Mouse (Mus musculus) heart, embryonic 12.5 days (tissue): ENCODE results near the gene Flrt1. TPM values are rescaled to one million over a fixed set of nuclear protein-coding genes. Genes with fewer than 3 reads are reported as not detected.
A peak's percentile ranks its signal among the peaks of the same experiment; 100 is the strongest.

Source experiments
- ATAC-seq: fragments of 200-750 bp; cut with Nextera tagmentation; 2 replicates; pipeline ENCODE4 v1.8.0; 2017; ENCODE audit warnings: moderate TSS enrichment, moderate library complexity; ENCODE audit not compliant: insufficient number of reproducible peaks, low FRiP score
- H3K27ac ChIP-seq: fragments of 300-500 bp; sonication (generic); 2 replicates; pipeline ENCODE4 v1.5.1; 2016; ENCODE audit warnings: mild to moderate bottlenecking, moderate library complexity; ENCODE audit not compliant: poor library complexity, severe bottlenecking
- H3K27me3 ChIP-seq: fragments of 300-500 bp; sonication (generic); replicated peaks from 2 replicates; pipeline ENCODE4 v1.6.1; 2016; ENCODE audit warnings: mild to moderate bottlenecking, moderate library complexity
- H3K36me3 ChIP-seq: fragments of 300-500 bp; sonication (generic); 2 replicates; pipeline ENCODE4 v1.6.1; 2016; ENCODE audit warnings: mild to moderate bottlenecking, moderate library complexity
- H3K4me1 ChIP-seq: fragments of 300-500 bp; sonication (generic); replicated peaks from 2 replicates; pipeline ENCODE4 v1.6.1; 2016; ENCODE audit warnings: mild to moderate bottlenecking
- H3K4me2 ChIP-seq: fragments of 300-500 bp; sonication (generic); 2 replicates; pipeline ENCODE4 v1.6.1; 2016; ENCODE audit warnings: mild to moderate bottlenecking, moderate library complexity
- H3K4me3 ChIP-seq: fragments of 300-500 bp; sonication (generic); 2 replicates; pipeline ENCODE4 v1.5.1; 2016; ENCODE audit warnings: mild to moderate bottlenecking
- H3K9ac ChIP-seq: fragments of 300-500 bp; sonication (generic); 2 replicates; pipeline ENCODE4 v1.6.1; 2016; ENCODE audit warnings: mild to moderate bottlenecking, moderate library complexity
- H3K9me3 ChIP-seq: fragments of 300-500 bp; sonication (generic); replicated peaks from 2 replicates; pipeline ENCODE4 v1.6.1; 2016; ENCODE audit warnings: mild to moderate bottlenecking, moderate library complexity
- WGBS: fragments of 180-500 bp; shearing (Covaris S2); methylation state at CpG from one replicate; pipeline ENCODE4 v1.1.7; 2016; 5-methylcytosine and 5-hydroxymethylcytosine counted together
- polyA plus RNA-seq: library from polyadenylated mRNA; unstranded; fragments of >200 nt; fragmentation: Nextera tagmentation; extraction: Ambion mirVana; gene quantifications from 2 replicates; pipeline ENCODE4 v1.2.1, GENCODE M21; 2016

The Flrt1 gene
- polyA plus RNA-seq, 1 experiment from 2014 or later = 0.87 TPM

DNA sequence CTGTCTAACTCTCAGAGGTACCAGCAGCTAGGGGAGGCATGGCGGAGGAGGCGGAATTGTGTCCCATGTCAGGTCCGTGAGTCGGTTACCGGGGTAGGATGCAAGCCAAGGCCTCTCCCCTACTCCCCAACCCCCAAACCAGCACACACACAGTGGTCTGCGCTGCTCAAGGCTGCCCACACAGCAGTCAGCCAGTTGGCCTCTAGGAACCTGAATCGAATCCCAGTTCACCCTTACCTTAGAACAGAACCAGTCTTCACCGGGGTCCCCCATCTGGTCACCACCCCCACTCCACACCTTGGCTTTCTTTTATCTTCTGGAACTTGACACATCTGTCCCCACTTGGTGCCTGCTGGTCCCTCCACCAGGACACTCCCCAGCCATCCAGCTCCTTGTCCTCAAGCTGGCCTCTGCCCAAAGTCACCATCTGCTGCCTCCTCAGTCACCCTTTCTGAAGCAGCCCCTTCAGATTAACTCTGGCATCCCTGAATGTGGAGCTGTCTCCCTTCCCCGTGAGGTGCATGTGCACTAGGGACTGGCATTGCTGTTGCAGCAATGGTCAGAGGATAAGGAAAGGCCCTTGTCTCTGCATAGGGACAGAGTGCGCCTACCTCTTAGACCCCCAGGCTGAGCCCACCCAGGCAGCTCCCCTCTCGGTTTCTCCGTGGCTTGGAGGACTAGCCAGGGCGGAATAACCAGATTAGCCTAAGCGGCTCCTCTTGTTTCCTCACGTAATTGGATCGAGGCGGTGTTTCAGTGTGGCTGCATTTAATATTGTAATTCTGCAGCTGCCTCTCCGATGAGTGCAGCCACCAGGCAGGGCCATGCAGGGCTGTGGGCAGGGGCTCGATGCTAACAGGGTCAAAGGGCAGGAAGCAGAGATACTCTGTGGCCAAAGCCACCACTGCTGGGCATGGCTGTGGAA is 23.3 kb upstream of the Flrt1 start:
- Histone ChIP-seq H3K9me3 (no peaks in the 10 kb centered on the region), H3K36me3 (no peaks in the 10 kb centered on the region), H3K4me2 (no peak overlapping the region), H3K27me3 (peaks cover 22% of the 10 kb centered on the region; the same call in 1 of the 2 replicates), H3K27ac (no peak overlapping the region), H3K4me3 (no peak overlapping the region), H3K9ac (no peak overlapping the region; the same call in 1 of the 2 replicates), H3K4me1 (peaks cover 36% of the 10 kb centered on the region)
- WGBS = 68% methylated on average over 19 of the region's 19 CpGs
- no peak for ATAC-seq

DNA sequence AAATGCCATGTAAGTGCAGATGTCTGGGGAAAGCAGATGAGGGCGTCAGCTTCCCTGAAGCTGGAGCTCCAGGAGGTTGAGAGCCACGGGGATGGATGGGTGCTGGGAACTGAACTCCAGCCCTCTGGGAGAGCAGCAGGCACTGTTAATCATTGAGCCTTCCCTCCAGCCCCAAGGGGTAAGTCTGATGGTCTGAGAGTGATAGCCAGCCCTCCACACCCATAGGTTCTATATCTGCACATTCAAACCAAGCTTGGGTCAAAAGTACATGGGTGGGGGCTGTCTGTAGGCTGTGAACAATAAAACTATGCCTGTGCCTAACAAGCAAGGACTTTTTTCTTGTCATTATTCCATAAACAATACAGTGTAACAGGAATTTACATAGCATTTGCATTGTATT is 21.4 kb upstream of the Flrt1 start:
- Histone ChIP-seq H3K9me3 (no peaks in the 10 kb centered on the region), H3K4me2 (no peak overlapping the region), H3K36me3 (no peaks in the 10 kb centered on the region), H3K9ac (no peak overlapping the region), H3K4me3 (no peak overlapping the region), H3K27me3 (peaks cover 21% of the 10 kb centered on the region; the same call in 1 of the 2 replicates), H3K27ac (no peak overlapping the region), H3K4me1 (peaks cover 46% of the 10 kb centered on the region)
- 64% methylated on average over 2 of the region's 2 CpGs for WGBS
- ATAC-seq = no peak

DNA sequence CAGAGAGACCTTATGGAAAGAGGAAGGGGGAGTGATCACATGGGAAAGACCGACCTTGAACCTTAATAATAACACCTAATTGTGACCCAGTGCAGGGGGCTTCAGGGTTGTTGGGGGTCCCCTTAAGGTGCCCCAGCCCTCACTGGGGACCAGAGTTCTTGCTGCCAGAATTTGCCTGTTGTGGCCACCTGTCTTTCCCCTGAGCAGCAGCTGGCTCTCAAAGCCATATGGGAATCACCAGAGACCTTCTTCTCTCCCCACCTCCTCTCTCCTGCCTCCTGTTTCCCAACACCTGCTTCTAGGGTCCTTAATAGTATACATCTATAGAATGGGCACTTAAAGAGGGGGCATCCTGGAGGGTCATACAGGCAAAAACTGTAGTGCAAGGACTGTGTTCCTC is 20.7 kb upstream of the Flrt1 start:
- no peaks in the 10 kb centered on the region for H3K9me3 ChIP-seq
- no peak overlapping the region for H3K9ac ChIP-seq
- H3K4me3 ChIP-seq = no peak overlapping the region
- 59% methylated on average over 1 of the region's 1 CpGs for WGBS
- H3K27me3 ChIP-seq = peaks cover 19% of the 10 kb centered on the region; the same call in 1 of the 2 replicates
- ATAC-seq = no peak
- H3K4me2 ChIP-seq = no peak overlapping the region
- no peaks in the 10 kb centered on the region for H3K36me3 ChIP-seq
- H3K4me1 ChIP-seq = peaks cover 49% of the 10 kb centered on the region
- no peak overlapping the region for H3K27ac ChIP-seq

DNA sequence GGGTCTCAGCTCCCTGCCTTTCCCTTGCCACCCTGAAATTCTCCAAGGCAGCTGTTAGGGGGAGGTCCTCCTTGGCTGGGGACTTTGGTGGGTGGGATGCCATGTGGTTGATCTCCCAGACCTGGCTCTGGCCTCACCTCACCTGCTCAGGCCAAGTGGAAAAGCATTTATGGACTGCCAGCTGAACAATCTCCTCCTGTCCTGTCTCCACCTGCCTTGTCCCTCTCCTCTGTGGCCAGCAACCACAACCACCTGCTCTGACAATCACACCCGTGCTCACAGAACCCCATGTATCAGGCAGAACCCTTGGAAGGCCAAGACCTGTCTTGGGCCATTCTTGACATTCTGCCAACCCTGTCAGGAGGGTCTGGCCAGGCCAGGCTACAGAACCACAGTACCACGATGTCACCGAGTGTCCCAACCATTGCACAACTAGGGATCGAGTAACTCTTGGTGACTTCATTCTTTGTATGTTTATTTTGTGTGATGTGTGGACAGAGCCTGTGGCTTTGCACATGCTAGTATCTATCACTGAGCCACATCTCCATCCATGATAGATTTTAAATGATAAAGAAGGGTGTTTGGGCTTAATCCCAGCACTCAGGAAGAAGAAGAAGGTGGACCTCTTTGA is 20.1 kb upstream of the Flrt1 start:
- peaks cover 49% of the 10 kb centered on the region for H3K4me1 ChIP-seq
- H3K36me3 ChIP-seq = no peaks in the 10 kb centered on the region
- peaks cover 18% of the 10 kb centered on the region; the same call in 1 of the 2 replicates for H3K27me3 ChIP-seq
- no peak overlapping the region for H3K27ac ChIP-seq
- 80% methylated on average over 4 of the region's 4 CpGs for WGBS
- no peak overlapping the region for H3K4me2 ChIP-seq
- H3K9ac ChIP-seq = no peak overlapping the region
- no peaks in the 10 kb centered on the region for H3K9me3 ChIP-seq
- no peak overlapping the region for H3K4me3 ChIP-seq
- ATAC-seq = no peak

DNA sequence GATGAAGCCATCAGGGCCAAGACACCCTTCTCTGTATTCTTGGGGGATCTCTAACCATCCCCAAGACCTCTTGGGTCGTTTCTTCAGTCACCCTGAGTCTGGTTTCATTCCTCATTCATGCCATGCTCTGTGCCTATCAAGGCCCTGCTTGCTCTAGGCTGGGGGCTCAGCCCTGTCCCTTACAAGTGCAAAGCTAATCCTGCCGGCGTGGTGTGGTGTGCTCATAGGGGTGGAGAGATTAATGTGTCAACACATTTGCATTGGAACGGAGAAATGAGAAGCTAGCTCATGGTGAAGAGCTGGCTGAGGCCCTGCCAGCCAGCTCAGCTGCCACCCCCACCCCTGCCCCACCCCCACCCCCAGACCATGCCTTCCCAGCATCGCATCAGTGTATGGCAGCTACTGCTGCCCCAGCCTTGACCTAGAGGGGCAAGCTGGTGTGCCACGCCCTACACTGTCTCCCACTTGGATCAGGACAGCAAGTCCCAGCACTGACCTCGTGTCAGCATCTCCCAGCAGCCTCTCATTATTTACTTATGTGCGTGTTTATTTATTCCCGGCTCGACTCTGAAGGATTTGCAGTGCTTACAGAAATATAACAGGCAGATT is 17.3 kb upstream of the Flrt1 start:
- Histone ChIP-seq H3K9ac (peak overlapping the region; percentile 61), H3K36me3 (no peaks in the 10 kb centered on the region), H3K4me2 (peak overlapping the region; percentile 58), H3K27ac (peak overlapping the region; percentile 99), H3K4me1 (peaks cover 48% of the 10 kb centered on the region), H3K27me3 (peaks cover 22% of the 10 kb centered on the region), H3K9me3 (no peaks in the 10 kb centered on the region), H3K4me3 (no peak overlapping the region; the same call in 1 of the 2 replicates)
- 34% methylated on average over 10 of the region's 10 CpGs for WGBS
- peak; percentile 75 for ATAC-seq

- peak; percentile 84 for ATAC-seq
- peaks cover 53% of the 10 kb centered on the region for H3K4me1 ChIP-seq
- peaks cover 22% of the 10 kb centered on the region for H3K27me3 ChIP-seq
- H3K36me3 ChIP-seq = no peaks in the 10 kb centered on the region
- no peak overlapping the region; the same call in 1 of the 2 replicates for H3K4me3 ChIP-seq
- H3K27ac ChIP-seq = peak overlapping the region; percentile 99
- peak overlapping the region; percentile 61 for H3K9ac ChIP-seq
- H3K4me2 ChIP-seq = peak overlapping the region; percentile 58
- no peaks in the 10 kb centered on the region for H3K9me3 ChIP-seq
- 29% methylated on average over 4 of the region's 4 CpGs for WGBS
Observed at GRCm38 (mm10) chr19:7122277-7122676, 16.7 kb upstream of the Flrt1 start.

DNA sequence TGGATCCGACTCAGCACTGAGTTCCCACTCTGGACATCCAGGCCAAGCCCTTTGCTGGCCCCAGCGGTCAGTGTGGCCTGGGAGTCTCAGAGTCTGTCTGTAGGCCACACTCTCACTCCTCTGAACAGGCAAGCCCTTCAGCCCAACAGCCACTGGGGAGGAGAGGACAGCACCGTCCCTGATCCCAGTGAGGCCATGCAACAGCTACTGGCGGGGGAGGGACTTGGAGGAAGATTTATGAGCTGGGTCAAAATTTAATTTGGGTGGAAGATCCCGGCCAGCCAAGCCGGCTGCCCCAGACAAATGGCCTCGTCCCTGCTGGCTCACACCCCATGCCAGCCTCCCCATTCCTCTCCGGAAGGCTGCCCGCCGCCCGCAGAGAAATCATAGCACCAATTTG is 15.7 kb upstream of the Flrt1 start:
- H3K4me3 ChIP-seq = no peak overlapping the region
- no peak for ATAC-seq
- no peak overlapping the region for H3K9ac ChIP-seq
- H3K4me1 ChIP-seq = peaks cover 61% of the 10 kb centered on the region
- no peak overlapping the region for H3K4me2 ChIP-seq
- H3K9me3 ChIP-seq = no peaks in the 10 kb centered on the region
- H3K36me3 ChIP-seq = no peaks in the 10 kb centered on the region
- H3K27ac ChIP-seq = peak overlapping the region; percentile 99
- whole genome bisulfite sequencing = 68% methylated on average over 11 of the region's 11 CpGs
- peaks cover 22% of the 10 kb centered on the region for H3K27me3 ChIP-seq

DNA sequence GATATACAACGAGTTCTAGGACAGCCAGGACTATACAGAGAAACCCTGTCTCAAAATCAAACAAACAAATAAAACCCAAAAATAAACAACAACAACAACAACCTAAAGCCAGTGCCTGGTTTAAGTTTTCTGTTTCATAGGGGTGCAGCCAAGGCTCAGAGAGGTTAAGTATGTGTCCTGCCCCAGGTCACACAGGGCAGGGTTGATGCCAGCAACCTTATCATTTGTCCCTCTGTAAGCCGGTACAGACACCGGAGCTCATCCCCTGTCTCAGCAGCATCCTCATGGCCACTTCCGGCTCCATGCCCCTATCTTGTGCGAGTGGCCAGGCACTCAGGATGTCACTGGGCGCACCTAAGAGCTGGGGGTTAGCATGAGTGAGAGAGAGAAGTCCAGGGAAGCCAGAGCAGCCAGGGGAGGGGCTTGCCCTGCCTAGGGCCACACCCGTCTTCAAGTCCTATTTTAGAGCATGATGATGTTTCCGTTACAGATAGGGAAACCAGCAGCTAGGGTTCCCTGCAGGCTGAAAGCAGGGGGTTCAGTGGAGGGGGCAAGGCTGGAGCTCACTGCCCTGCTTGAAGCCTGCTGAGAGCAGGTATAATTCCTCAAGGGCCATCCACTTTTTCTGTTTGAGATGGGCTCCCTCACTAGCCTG is 12.3 kb upstream of the Flrt1 start:
- Histone ChIP-seq H3K4me3 (no peak overlapping the region), H3K36me3 (no peaks in the 10 kb centered on the region), H3K9ac (0 out of 2 replicates have a peak overlapping the region, but pooled peaks have one; percentile 18), H3K4me1 (peaks cover 69% of the 10 kb centered on the region), H3K27ac (0 out of 2 replicates have a peak overlapping the region, but pooled peaks have one; percentile 9), H3K9me3 (no peaks in the 10 kb centered on the region), H3K27me3 (peaks cover 7% of the 10 kb centered on the region; the same call in 1 of the 2 replicates), H3K4me2 (peak overlapping the region; percentile 20)
- peak; percentile 20; the same call in 1 of the 2 replicates for ATAC-seq
- 34% methylated on average over 8 of the region's 8 CpGs for WGBS

DNA sequence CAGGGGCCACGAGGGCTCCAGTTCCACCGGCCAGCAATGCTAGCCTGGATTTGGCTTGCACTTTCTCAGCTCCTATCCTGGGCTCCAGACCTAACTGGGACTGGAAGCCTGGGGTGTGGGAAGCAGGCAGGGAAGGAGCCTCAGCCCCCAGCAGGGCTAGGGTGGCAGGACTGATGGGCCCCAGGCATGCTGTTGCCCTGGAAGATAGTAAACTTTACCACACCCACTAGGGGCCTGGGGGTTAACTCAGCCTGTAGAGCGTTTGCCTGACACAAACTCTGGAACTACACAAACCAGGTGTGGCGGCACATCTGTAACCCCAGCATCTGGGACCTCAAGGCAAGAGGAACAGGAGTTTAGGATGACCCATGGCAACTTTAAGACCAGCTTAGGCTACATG is 11.6 kb upstream of the Flrt1 start:
- ATAC-seq = no peak
- Histone ChIP-seq H3K4me2 (no peak overlapping the region), H3K36me3 (no peaks in the 10 kb centered on the region), H3K4me1 (peaks cover 64% of the 10 kb centered on the region), H3K9ac (0 out of 2 replicates have a peak overlapping the region, but pooled peaks have one; percentile 16), H3K4me3 (no peak overlapping the region), H3K27ac (no peak overlapping the region), H3K27me3 (peaks cover 7% of the 10 kb centered on the region; the same call in 1 of the 2 replicates), H3K9me3 (no peaks in the 10 kb centered on the region)
- WGBS = 49% methylated on average over 4 of the region's 4 CpGs

DNA sequence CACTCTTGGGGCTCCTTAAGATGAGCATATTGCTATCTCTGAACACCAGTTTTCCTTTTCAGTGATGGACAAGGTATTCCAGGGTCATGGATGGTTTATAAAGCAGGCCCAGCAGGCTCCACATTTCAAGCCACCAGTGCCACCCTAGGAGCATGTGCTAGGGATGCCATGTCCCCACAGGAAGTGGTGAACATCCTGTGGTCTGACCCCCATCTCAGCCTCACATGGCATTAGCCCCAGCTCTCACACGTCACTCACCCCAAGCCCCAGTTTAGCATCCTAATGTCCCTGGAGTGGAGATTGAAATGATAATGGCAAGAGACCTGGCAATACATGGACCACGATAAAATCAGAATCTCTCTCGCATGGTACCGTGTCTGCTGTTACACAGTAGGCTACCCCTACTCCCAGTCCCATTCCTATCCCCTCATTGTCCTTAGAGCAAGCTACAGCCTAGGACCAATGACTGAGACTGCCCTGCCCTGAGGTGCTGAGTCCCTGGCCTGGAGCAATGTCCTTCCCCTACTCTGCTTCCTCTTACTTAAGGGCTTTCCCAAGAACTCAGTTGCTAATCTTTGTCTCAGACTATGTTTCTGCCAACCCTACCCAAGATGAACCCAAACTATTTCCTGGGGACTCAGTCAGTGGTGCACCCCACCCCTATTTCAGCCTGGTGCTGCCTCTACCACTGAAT is 10.7 kb upstream of the Flrt1 start:
- no peaks in the 10 kb centered on the region for H3K36me3 ChIP-seq
- peaks cover 7% of the 10 kb centered on the region; the same call in 1 of the 2 replicates for H3K27me3 ChIP-seq
- no peak overlapping the region for H3K9ac ChIP-seq
- 92% methylated on average over 4 of the region's 4 CpGs for WGBS
- no peaks in the 10 kb centered on the region for H3K9me3 ChIP-seq
- H3K4me2 ChIP-seq = no peak overlapping the region
- H3K4me3 ChIP-seq = no peak overlapping the region
- peaks cover 60% of the 10 kb centered on the region for H3K4me1 ChIP-seq
- no peak for ATAC-seq
- H3K27ac ChIP-seq = no peak overlapping the region
